ENCODE assay signal across 8 mouse cellular contexts in the genomic region with DNA sequence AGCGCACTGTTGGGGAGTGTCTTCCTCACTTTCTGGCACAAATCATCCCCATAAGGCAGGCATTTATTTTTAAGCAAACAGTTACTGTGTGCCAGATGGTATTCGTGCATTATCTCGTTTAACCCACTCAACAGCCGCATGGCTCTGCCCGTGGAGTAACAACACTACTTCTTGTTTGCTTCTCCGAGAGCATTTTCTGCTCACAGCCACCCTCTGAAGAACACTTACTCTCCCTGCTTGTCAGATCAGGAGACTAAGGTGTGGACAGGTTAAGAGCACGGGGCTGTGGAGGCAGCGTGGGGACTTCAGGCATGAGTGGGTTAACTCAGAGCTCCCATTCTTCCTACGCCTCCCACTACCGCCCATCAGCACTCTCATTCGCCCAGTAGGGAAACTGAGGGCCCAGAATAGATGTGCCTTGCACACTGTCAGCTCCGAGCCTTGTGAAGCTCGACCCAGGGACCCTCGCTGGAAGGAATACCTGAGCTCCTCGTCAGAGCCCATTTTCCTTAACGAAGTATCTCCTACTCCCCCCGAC. TPM values are rescaled to one million over a fixed set of nuclear protein-coding genes. Genes with fewer than 3 reads are reported as not detected.
DNase-seq lines count a peak whose midpoint lies in the region; ATAC-seq and TF ChIP-seq lines count a peak whose summit lies in the region.

No protein-coding gene starts in this region.

- H3K9ac ChIP-seq in intestine, embryonic 15.5 days: 0 out of 2 replicates have a peak overlapping the region, but pooled peaks have one; percentile 23

- no peak for TF ChIP-seq CTCF in olfactory bulb, adult 2 months (IDR thresholded peaks at IDR 0.05; ENCODE audit: insufficient read depth, low read depth, low read length)

- peaks cover 48% of the 10 kb centered on the region for H3K36me3 ChIP-seq in intestine, embryonic 15.5 days

- intact Hi-C loops in left cerebral cortex, postnatal 14 days (cut with DNase I): loop anchor here (5.0 kb wide), 1 partner anchor 60 kb away; no protein-coding TSS in a partner anchor
- intact Hi-C loops in left cerebral cortex, postnatal 4 days (cut with DNase I): no loop called here

- no peak for TF ChIP-seq POLR2A in olfactory bulb, adult 2 months (IDR thresholded peaks at IDR 0.05; ENCODE audit: insufficient read depth, low read depth, low read length)

- H3K4me3 ChIP-seq in intestine, embryonic 15.5 days (replicated peaks): no peak overlapping the region
- H3K4me3 ChIP-seq in olfactory bulb, adult 2 months (ENCODE audit: insufficient read depth, low read depth, low read length): peak overlapping the region; percentile 35

- ATAC-seq in intestine, embryonic 15.5 days: no peak
- ATAC-seq in inflammation-experienced regulatory T-cells, adult 6 months: no peak

- H3K27me3 ChIP-seq in intestine, embryonic 15.5 days (replicated peaks): no peaks in the 10 kb centered on the region

- H3K27ac ChIP-seq in intestine, embryonic 15.5 days: peak overlapping the region; percentile 17; the same call in 1 of the 2 replicates
- H3K27ac ChIP-seq in olfactory bulb, adult 2 months (ENCODE audit: insufficient read depth, low read depth, low read length): peak overlapping the region; percentile 63

- H3K4me1 ChIP-seq in intestine, embryonic 15.5 days (replicated peaks): peaks cover 44% of the 10 kb centered on the region
- peaks cover 52% of the 10 kb centered on the region for H3K4me1 ChIP-seq in olfactory bulb, adult 2 months (ENCODE audit: control insufficient read depth, insufficient read depth, low read length)

- WGBS in intestine, embryonic 15.5 days: 43% methylated on average over 17 of the region's 17 CpGs
- 27% methylated on average over 17 of the region's 17 CpGs for WGBS in olfactory bulb, adult 2 months

- peak overlapping the region; percentile 14 for H3K4me2 ChIP-seq in intestine, embryonic 15.5 days (replicated peaks)

- no peaks in the 10 kb centered on the region for H3K9me3 ChIP-seq in intestine, embryonic 15.5 days

- peak; percentile 18 for DNase-seq in cerebellum, adult 11 months
- no peak for DNase-seq in cerebellum, adult 8-10 months
- DNase-seq in left cerebral cortex, postnatal 14 days (ENCODE audit: low spot score in 2 of 2): peak; percentile 72 to 82
- no peak for DNase-seq in left cerebral cortex, postnatal 4 days
- no peak for DNase-seq in ovary, postnatal 14 days (ENCODE audit: low spot score)

RNA-seq across cellular contexts. Expression of gene Mapk3, which starts 3.1 kb away (rescaled TPM):
- 100 to 1,000 TPM; 209 to 214 TPM for total RNA-seq in left cerebral cortex, postnatal 14 days (2021)
- 100 to 1,000 TPM; 196 to 202 TPM for total RNA-seq in left cerebral cortex, postnatal 4 days (2021)
- 109 and 112 TPM in 2 replicates for polyA plus RNA-seq in intestine, embryonic 15.5 days (2015; fragmentation: Nextera tagmentation; extraction: Ambion mirVana)
- 208 and 343 TPM in 2 replicates for polyA plus RNA-seq in olfactory bulb, adult 2 months (2012; ENCODE audit: insufficient read depth, insufficient read length, low replicate concordance, missing spikeins)
- 10 to 100 TPM; 15.9 to 20.8 (median 17.2) TPM for polyA plus RNA-seq in inflammation-experienced regulatory T-cells, adult 6 months (2017; shearing (Covaris generic))

RNA-seq across cellular contexts. Expression of gene Gdpd3, which starts 3.6 kb away (rescaled TPM):
- total RNA-seq in left cerebral cortex, postnatal 14 days (2021): 1 to 10 TPM; 2.0 to 2.5 TPM
- 1 to 10 TPM; 5.2 to 5.5 TPM for total RNA-seq in left cerebral cortex, postnatal 4 days (2021)
- polyA plus RNA-seq in intestine, embryonic 15.5 days (2015; fragmentation: Nextera tagmentation; extraction: Ambion mirVana): 1.4 and 1.6 TPM in 2 replicates
- polyA plus RNA-seq in olfactory bulb, adult 2 months (2012; ENCODE audit: insufficient read depth, insufficient read length, low replicate concordance, missing spikeins): not detected in 2 replicates
- 100 to 1,000 TPM in 2 of 3 experiments, 10 to 100 TPM in 1; 97.0 to 604 (median 276) TPM for polyA plus RNA-seq in inflammation-experienced regulatory T-cells, adult 6 months (2017; shearing (Covaris generic))

RNA-seq across cellular contexts. Expression of gene Ypel3, which starts 14.2 kb away (rescaled TPM):
- total RNA-seq in left cerebral cortex, postnatal 14 days (2021): 100 to 1,000 TPM; 247 to 269 TPM
- total RNA-seq in left cerebral cortex, postnatal 4 days (2021): 100 to 1,000 TPM; 110 to 113 TPM
- 66.9 and 71.2 TPM in 2 replicates for polyA plus RNA-seq in intestine, embryonic 15.5 days (2015; fragmentation: Nextera tagmentation; extraction: Ambion mirVana)
- not detected in 2 replicates for polyA plus RNA-seq in olfactory bulb, adult 2 months (2012; ENCODE audit: insufficient read depth, insufficient read length, low replicate concordance, missing spikeins)
- 100 to 1,000 TPM in 1 of 3 experiments, 10 to 100 TPM in 2; 51.9 to 107 (median 70.2) TPM for polyA plus RNA-seq in inflammation-experienced regulatory T-cells, adult 6 months (2017; shearing (Covaris generic))

RNA-seq across cellular contexts. Expression of gene Tbx6, which starts 18.7 kb away (rescaled TPM):
- under 1 TPM; 0.51 to 0.92 TPM for total RNA-seq in left cerebral cortex, postnatal 14 days (2021)
- under 1 TPM; 0.40 to 0.58 TPM for total RNA-seq in left cerebral cortex, postnatal 4 days (2021)
- 0.34 and 0.43 TPM in 2 replicates for polyA plus RNA-seq in intestine, embryonic 15.5 days (2015; fragmentation: Nextera tagmentation; extraction: Ambion mirVana)
- polyA plus RNA-seq in olfactory bulb, adult 2 months (2012; ENCODE audit: insufficient read depth, insufficient read length, low replicate concordance, missing spikeins): not detected in 2 replicates
- polyA plus RNA-seq in inflammation-experienced regulatory T-cells, adult 6 months (2017; shearing (Covaris generic)): 1 to 10 TPM; 2.1 to 3.9 (median 3.7) TPM

RNA-seq across cellular contexts. Expression of gene Ppp4c, which starts 29.8 kb away (rescaled TPM):
- 10 to 100 TPM; 48.9 to 49.6 TPM for total RNA-seq in left cerebral cortex, postnatal 14 days (2021)
- 10 to 100 TPM; 71.1 to 79.7 TPM for total RNA-seq in left cerebral cortex, postnatal 4 days (2021)
- 248 and 256 TPM in 2 replicates for polyA plus RNA-seq in intestine, embryonic 15.5 days (2015; fragmentation: Nextera tagmentation; extraction: Ambion mirVana)
- polyA plus RNA-seq in olfactory bulb, adult 2 months (2012; ENCODE audit: insufficient read depth, insufficient read length, low replicate concordance, missing spikeins): not detected in 2 replicates
- 100 to 1,000 TPM; 118 to 168 (median 129) TPM for polyA plus RNA-seq in inflammation-experienced regulatory T-cells, adult 6 months (2017; shearing (Covaris generic))

Comparison
In these comparisons a context has a peak if more than half of its experiments do, and no peak if none do; other contexts are left out.
1. DNase-seq: peak in cerebellum, adult 11 months (single experiment) and left cerebral cortex, postnatal 14 days (2 of 2); none in cerebellum, adult 8-10 months (single experiment), left cerebral cortex, postnatal 4 days (single experiment) and ovary, postnatal 14 days (single experiment).
2. RNA of gene Gdpd3, which starts 3.6 kb away (polyA plus RNA-seq): 97.0 to 604 TPM in inflammation-experienced regulatory T-cells, adult 6 months; 1.4 to 1.6 TPM in intestine, embryonic 15.5 days and not detected in olfactory bulb, adult 2 months; every median in the first group is over 10 times any median in the second.
3. RNA of gene Ypel3, which starts 14.2 kb away (polyA plus RNA-seq): 66.9 to 71.2 TPM in intestine, embryonic 15.5 days and 51.9 to 107 TPM in inflammation-experienced regulatory T-cells, adult 6 months; not detected in olfactory bulb, adult 2 months; every median in the first group is over 10 times any median in the second.